Mouse (Mus musculus) forebrain, embryonic 13.5 days (tissue): ENCODE measurements around the gene Uap1. TPM values are rescaled to one million over a fixed set of nuclear protein-coding genes. Genes with fewer than 3 reads are reported as not detected.
A peak's percentile ranks its signal among the peaks of the same experiment; 100 is the strongest.

Experiments used
- ATAC-seq: fragments of 200-750 bp; cut with Nextera tagmentation; 2 replicates; pipeline ENCODE4 v1.8.0; 2017
- H3K27ac ChIP-seq: fragments of 300-500 bp; sonication (generic); 2 replicates; pipeline ENCODE4 v1.5.1; 2015; ENCODE audit warnings: inconsistent platforms, mild to moderate bottlenecking, moderate library complexity
- H3K27me3 ChIP-seq: fragments of 300-500 bp; sonication (generic); 2 replicates; pipeline ENCODE4 v1.6.1; 2015; ENCODE audit warnings: mild to moderate bottlenecking, inconsistent platforms
- H3K36me3 ChIP-seq: fragments of 300-500 bp; sonication (generic); 2 replicates; pipeline ENCODE4 v1.6.1; 2015; ENCODE audit warnings: mild to moderate bottlenecking, inconsistent platforms; ENCODE audit not compliant: poor library complexity, severe bottlenecking
- H3K4me1 ChIP-seq: fragments of 300-500 bp; sonication (generic); 2 replicates; pipeline ENCODE4 v1.6.1; 2015; ENCODE audit warnings: inconsistent platforms
- H3K4me2 ChIP-seq: fragments of 300-500 bp; sonication (generic); 2 replicates; pipeline ENCODE4 v1.6.1; 2015; ENCODE audit warnings: inconsistent platforms, mild to moderate bottlenecking, moderate library complexity
- H3K4me3 ChIP-seq: fragments of 300-500 bp; sonication (generic); 2 replicates; pipeline ENCODE4 v1.5.1; 2015; ENCODE audit warnings: mild to moderate bottlenecking, inconsistent platforms
- H3K9ac ChIP-seq: fragments of 300-500 bp; sonication (generic); 2 replicates; pipeline ENCODE4 v1.6.1; 2015; ENCODE audit warnings: mild to moderate bottlenecking, inconsistent platforms
- H3K9me3 ChIP-seq: fragments of 300-500 bp; sonication (generic); replicated peaks from 2 replicates; pipeline ENCODE4 v1.6.1; 2016; ENCODE audit warnings: inconsistent platforms
- WGBS: fragments of 180-500 bp; shearing (Covaris S2); methylation state at CpG from one replicate; pipeline ENCODE4 v1.1.7; 2015; 5-methylcytosine and 5-hydroxymethylcytosine counted together
- polyA plus RNA-seq: library from polyadenylated mRNA; unstranded; fragments of >200 nt; fragmentation: Nextera tagmentation; extraction: Ambion mirVana; gene quantifications from 2 replicates; pipeline ENCODE4 v1.2.1, GENCODE M21; 2015

Uap1 gene
- polyA plus RNA-seq, 1 experiment from 2014 or later, result 52.4 TPM

GRCm38 (mm10) chr1:170191925-170192324 lies 17.2 kb upstream of the Uap1 start:
- Histone ChIP-seq H3K27me3 (no peaks in the 10 kb centered on the region), H3K36me3 (peaks cover 45% of the 10 kb centered on the region), H3K4me3 (no peak overlapping the region), H3K9me3 (no peaks in the 10 kb centered on the region), H3K9ac (no peak overlapping the region), H3K4me2 (no peak overlapping the region), H3K4me1 (no peaks in the 10 kb centered on the region), H3K27ac (no peak overlapping the region)
- WGBS, result 89% methylated on average over 1 of the region's 1 CpGs
- ATAC-seq, result no peak

GRCm38 (mm10) chr1:170190225-170190624 lies 15.5 kb upstream of the Uap1 start:
- H3K27me3 ChIP-seq, result no peaks in the 10 kb centered on the region
- H3K9ac ChIP-seq, result no peak overlapping the region
- peaks cover 28% of the 10 kb centered on the region for H3K36me3 ChIP-seq
- no peak overlapping the region for H3K4me2 ChIP-seq
- ATAC-seq, result no peak
- no peak overlapping the region for H3K27ac ChIP-seq
- H3K9me3 ChIP-seq, result no peaks in the 10 kb centered on the region
- H3K4me1 ChIP-seq, result no peaks in the 10 kb centered on the region
- WGBS, result 81% methylated on average over 4 of the region's 4 CpGs
- H3K4me3 ChIP-seq, result no peak overlapping the region

GRCm38 (mm10) chr1:170188601-170189000 lies 13.8 kb upstream of the Uap1 start:
- no peak overlapping the region for H3K4me2 ChIP-seq
- no peaks in the 10 kb centered on the region for H3K9me3 ChIP-seq
- ATAC-seq, result no peak
- H3K36me3 ChIP-seq, result peaks cover 12% of the 10 kb centered on the region
- H3K4me1 ChIP-seq, result no peaks in the 10 kb centered on the region
- H3K27me3 ChIP-seq, result no peaks in the 10 kb centered on the region
- H3K9ac ChIP-seq, result no peak overlapping the region
- H3K27ac ChIP-seq, result no peak overlapping the region
- WGBS, result 87% methylated on average over 11 of the region's 11 CpGs
- H3K4me3 ChIP-seq, result no peak overlapping the region

- Histone ChIP-seq H3K4me1 (no peaks in the 10 kb centered on the region), H3K9ac (no peak overlapping the region), H3K9me3 (no peaks in the 10 kb centered on the region), H3K4me2 (no peak overlapping the region), H3K4me3 (no peak overlapping the region), H3K36me3 (no peaks in the 10 kb centered on the region), H3K27ac (no peak overlapping the region), H3K27me3 (no peaks in the 10 kb centered on the region)
- 88% methylated on average over 5 of the region's 5 CpGs for WGBS
- no peak for ATAC-seq
Observed at GRCm38 (mm10) chr1:170186531-170186930, 11.8 kb upstream of the Uap1 start.

GRCm38 (mm10) chr1:170185137-170185536 lies 10.4 kb upstream of the Uap1 start:
- Histone ChIP-seq H3K4me2 (no peak overlapping the region), H3K4me3 (no peak overlapping the region), H3K27me3 (no peaks in the 10 kb centered on the region), H3K9me3 (no peaks in the 10 kb centered on the region), H3K36me3 (no peaks in the 10 kb centered on the region), H3K9ac (no peak overlapping the region), H3K4me1 (no peaks in the 10 kb centered on the region), H3K27ac (no peak overlapping the region)
- ATAC-seq, result no peak
- WGBS, result 97% methylated on average over 3 of the region's 3 CpGs

- Histone ChIP-seq H3K36me3 (no peaks in the 10 kb centered on the region), H3K27me3 (no peaks in the 10 kb centered on the region), H3K4me2 (no peak overlapping the region), H3K4me1 (no peaks in the 10 kb centered on the region), H3K9ac (no peak overlapping the region), H3K4me3 (no peak overlapping the region), H3K27ac (no peak overlapping the region), H3K9me3 (no peaks in the 10 kb centered on the region)
- no peak for ATAC-seq
Observed at GRCm38 (mm10) chr1:170182706-170183105, 7.9 kb upstream of the Uap1 start.

GRCm38 (mm10) chr1:170176661-170177239 lies 2.0 kb upstream of the Uap1 start:
- Histone ChIP-seq H3K9ac (no peak overlapping the region), H3K4me2 (no peak overlapping the region), H3K9me3 (no peaks in the 10 kb centered on the region), H3K27ac (no peak overlapping the region), H3K36me3 (no peaks in the 10 kb centered on the region), H3K4me1 (peaks cover 13% of the 10 kb centered on the region), H3K27me3 (no peaks in the 10 kb centered on the region), H3K4me3 (no peak overlapping the region)
- ATAC-seq, result no peak
- 88% methylated on average over 8 of the region's 8 CpGs for WGBS

GRCm38 (mm10) chr1:170175848-170176247 lies 1.1 kb upstream of the Uap1 start:
- no peak overlapping the region for H3K9ac ChIP-seq
- H3K4me3 ChIP-seq, result no peak overlapping the region
- H3K4me2 ChIP-seq, result no peak overlapping the region

GRCm38 (mm10) chr1:170173991-170174813 lies 555 bp downstream of the Uap1 start:
- H3K36me3 ChIP-seq, result no peaks in the 10 kb centered on the region
- ATAC-seq, result peak; percentile 89
- no peaks in the 10 kb centered on the region for H3K27me3 ChIP-seq
- peak overlapping the region; percentile 78 for H3K9ac ChIP-seq
- peaks cover 13% of the 10 kb centered on the region for H3K4me1 ChIP-seq
- 1% methylated on average over 50 of the region's 50 CpGs for WGBS
- H3K4me3 ChIP-seq, result peak overlapping the region; percentile 68
- H3K9me3 ChIP-seq, result no peaks in the 10 kb centered on the region
- peak overlapping the region; percentile 71 for H3K27ac ChIP-seq
- peak overlapping the region; percentile 60 for H3K4me2 ChIP-seq

More at GRCm38 (mm10) chr1:170175848-170176247, 1.1 kb upstream of the Uap1 start:
- 60% methylated on average over 6 of the region's 6 CpGs for WGBS
- Histone ChIP-seq H3K4me1 (peaks cover 13% of the 10 kb centered on the region), H3K27ac (no peak overlapping the region), H3K36me3 (no peaks in the 10 kb centered on the region), H3K27me3 (no peaks in the 10 kb centered on the region), H3K9me3 (no peaks in the 10 kb centered on the region)
- ATAC-seq, result no peak

- ATAC-seq, result no peak
- 92% methylated on average over 6 of the region's 6 CpGs for WGBS
- H3K27ac ChIP-seq, result no peak overlapping the region
Observed at GRCm38 (mm10) chr1:170167781-170168180, 7.0 kb downstream of the Uap1 start.

GRCm38 (mm10) chr1:170164913-170165312 lies 9.8 kb downstream of the Uap1 start:
- ATAC-seq, result no peak
- Histone ChIP-seq H3K9ac (no peak overlapping the region), H3K4me2 (no peak overlapping the region), H3K9me3 (no peaks in the 10 kb centered on the region), H3K36me3 (peaks cover 23% of the 10 kb centered on the region), H3K4me3 (no peak overlapping the region), H3K27me3 (no peaks in the 10 kb centered on the region), H3K4me1 (0 out of 2 replicates have a peak, but pooled peaks cover 4% of the 10 kb centered on the region), H3K27ac (no peak overlapping the region)
- 92% methylated on average over 3 of the region's 3 CpGs for WGBS

More at GRCm38 (mm10) chr1:170167781-170168180, 7.0 kb downstream of the Uap1 start:
- H3K9me3 ChIP-seq, result no peaks in the 10 kb centered on the region
- no peak overlapping the region for H3K9ac ChIP-seq
- no peaks in the 10 kb centered on the region for H3K4me1 ChIP-seq
- no peaks in the 10 kb centered on the region for H3K27me3 ChIP-seq
- no peak overlapping the region for H3K4me2 ChIP-seq
- no peak overlapping the region for H3K4me3 ChIP-seq
- H3K36me3 ChIP-seq, result peaks cover 20% of the 10 kb centered on the region

GRCm38 (mm10) chr1:170164053-170164614 lies 10.6 kb downstream of the Uap1 start:
- H3K9ac ChIP-seq, result no peak overlapping the region
- ATAC-seq, result no peak
- H3K4me3 ChIP-seq, result no peak overlapping the region
- no peak overlapping the region for H3K27ac ChIP-seq
- no peaks in the 10 kb centered on the region for H3K9me3 ChIP-seq
- H3K4me2 ChIP-seq, result no peak overlapping the region
- 0 out of 2 replicates have a peak, but pooled peaks cover 4% of the 10 kb centered on the region for H3K4me1 ChIP-seq
- 85% methylated on average over 2 of the region's 2 CpGs for WGBS
- no peaks in the 10 kb centered on the region for H3K27me3 ChIP-seq
- H3K36me3 ChIP-seq, result peaks cover 23% of the 10 kb centered on the region
